Mouse (Mus musculus) cortical plate, adult 2 months (tissue): Measurements from ENCODE around the gene Bcas3.

Source experiments
- CTCF ChIP-seq: fragments of 200-500 bp; IDR thresholded peaks from 2 replicates; pipeline ENCODE4 v1.5.1; 2011; ENCODE audit warnings: mild to moderate bottlenecking, control low read depth, low read length; ENCODE audit not compliant: insufficient read depth; ENCODE audit errors: extremely low read depth
- POLR2A ChIP-seq: fragments of 200-500 bp; IDR thresholded peaks from 2 replicates; pipeline ENCODE4 v1.6.1; 2011; ENCODE audit warnings: mild to moderate bottlenecking, low read length, control low read depth; ENCODE audit not compliant: insufficient read depth; ENCODE audit errors: extremely low read depth

GRCm38 (mm10) chr11:85845921-85846320 lies 493.0 kb downstream of the Bcas3 start:
- TF ChIP-seq CTCF (no peak), POLR2A (no peak)
